Mouse (Mus musculus) forebrain, embryonic 10.5 days (tissue): ENCODE measurements around the gene Cyb5d1. TPM values are rescaled to one million over a fixed set of nuclear protein-coding genes. Genes with fewer than 3 reads are reported as not detected.
"Not testable (repeated sequence)": the region's sequence is repeated elsewhere in the genome, so short reads cannot be mapped to it uniquely, and the experiment has no call there.

Experiments used
- DNase-seq: peaks from one replicate; pipeline ENCODE4 v3.0.0-alpha.2; 2017; ENCODE audit warnings: low spot score; ENCODE audit errors: extremely low spot score
- H3K27ac ChIP-seq: fragments of 300-500 bp; sonication (generic); 2 replicates; pipeline ENCODE4 v1.5.1; 2016; ENCODE audit warnings: mild to moderate bottlenecking
- H3K27me3 ChIP-seq: fragments of 300-500 bp; sonication (generic); 2 replicates; pipeline ENCODE4 v1.6.1; 2016; ENCODE audit warnings: mild to moderate bottlenecking; ENCODE audit not compliant: poor library complexity, severe bottlenecking
- H3K36me3 ChIP-seq: fragments of 300-500 bp; sonication (generic); replicated peaks from 2 replicates; pipeline ENCODE4 v1.6.1; 2016; ENCODE audit warnings: mild to moderate bottlenecking, moderate library complexity
- H3K4me1 ChIP-seq: fragments of 300-500 bp; sonication (generic); 2 replicates; pipeline ENCODE4 v1.6.1; 2016
- H3K4me3 ChIP-seq: fragments of 300-500 bp; sonication (generic); 2 replicates; pipeline ENCODE4 v1.5.1; 2016; ENCODE audit warnings: mild to moderate bottlenecking, moderate library complexity
- H3K9me3 ChIP-seq: fragments of 300-500 bp; sonication (generic); 2 replicates; pipeline ENCODE4 v1.6.1; 2016; ENCODE audit warnings: mild to moderate bottlenecking, moderate library complexity
- WGBS: fragments of 180-500 bp; shearing (Covaris S2); methylation state at CpG from one replicate; pipeline ENCODE4 v1.1.7; 2016; 5-methylcytosine and 5-hydroxymethylcytosine counted together
- polyA plus RNA-seq: library from polyadenylated mRNA; unstranded; fragments of >200 nt; fragmentation: Nextera tagmentation; extraction: Ambion mirVana; gene quantifications from 2 replicates; pipeline ENCODE4 v1.2.1, GENCODE M21; 2016

The Cyb5d1 gene
- polyA plus RNA-seq, result 47.3 and 54.6 TPM in 2 replicates

- Histone ChIP-seq H3K4me1 (peaks cover 50% of the 10 kb centered on the region), H3K4me3 (peak within 1 kb of the TSS; percentile 73), H3K27ac (peak within 1 kb of the TSS; percentile 99), H3K36me3 (peaks cover 23% of the 10 kb centered on the region)
- WGBS, result under 1% methylated on average over 24 of the region's 24 CpGs
- peak; percentile 87 for DNase-seq
- not testable (repeated sequence) for H3K9me3 ChIP-seq, H3K27me3 ChIP-seq
Measured at GRCm38 (mm10) chr11:69395235-69395633, at the start of gene Cyb5d1, which contains the start of gene Naa38. Gene Cyb5d1, minus strand, starts transcription at chr11:69395631. Gene Naa38, plus strand, starts transcription at chr11:69395487.

DNA sequence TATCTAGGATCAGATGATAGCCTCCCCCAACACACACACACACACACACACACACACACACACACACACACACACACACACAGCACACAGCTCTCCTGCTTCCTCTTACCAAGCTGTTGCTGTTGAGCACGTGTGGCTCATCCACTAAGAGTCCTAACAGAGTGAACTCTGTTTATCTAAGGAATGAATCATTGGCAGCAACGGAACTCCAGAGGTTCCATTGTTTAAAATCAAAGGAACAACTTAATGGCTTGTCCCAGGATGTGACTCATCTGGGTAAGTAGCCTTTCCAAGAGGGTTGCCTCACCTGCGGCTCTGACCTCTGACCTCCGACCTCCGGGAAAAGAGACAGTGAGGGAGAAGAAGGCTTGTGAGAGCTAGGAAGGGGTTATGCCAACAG is 47.9 kb upstream of the Cyb5d1 start:
- H3K4me3 ChIP-seq, result no peak overlapping the region
- H3K36me3 ChIP-seq, result no peaks in the 10 kb centered on the region
- no peaks in the 10 kb centered on the region for H3K27me3 ChIP-seq
- peaks cover 7% of the 10 kb centered on the region; the same call in 1 of the 2 replicates for H3K4me1 ChIP-seq
- 58% methylated on average over 5 of the region's 5 CpGs for WGBS
- no peak overlapping the region for H3K27ac ChIP-seq
- DNase-seq, result no peak
- H3K9me3 ChIP-seq, result no peaks in the 10 kb centered on the region

DNA sequence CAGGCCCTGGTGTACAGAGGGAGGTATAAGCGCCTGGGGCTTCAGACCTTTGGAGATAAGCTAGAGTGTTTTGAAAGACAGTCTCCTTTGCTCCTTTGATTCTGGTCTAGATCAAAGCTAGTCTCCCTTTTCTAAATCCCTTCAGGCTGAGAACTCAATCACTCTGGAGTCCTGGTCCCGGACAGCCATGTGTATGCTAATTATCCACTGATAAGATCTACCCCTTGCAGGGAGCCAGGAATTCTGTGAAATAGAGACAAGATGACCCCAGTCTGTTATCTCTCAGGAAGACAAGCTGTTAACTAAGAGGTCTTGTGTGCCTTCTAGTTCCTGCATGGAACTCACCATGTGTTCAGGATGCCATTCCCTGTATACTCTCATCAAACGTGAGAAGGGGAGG is 41.9 kb upstream of the Cyb5d1 start:
- Histone ChIP-seq H3K4me1 (peaks cover 7% of the 10 kb centered on the region), H3K9me3 (no peaks in the 10 kb centered on the region), H3K27me3 (no peaks in the 10 kb centered on the region), H3K4me3 (no peak overlapping the region), H3K27ac (no peak overlapping the region), H3K36me3 (no peaks in the 10 kb centered on the region)
- DNase-seq, result no peak
- WGBS, result 48% methylated on average over 3 of the region's 3 CpGs

DNA sequence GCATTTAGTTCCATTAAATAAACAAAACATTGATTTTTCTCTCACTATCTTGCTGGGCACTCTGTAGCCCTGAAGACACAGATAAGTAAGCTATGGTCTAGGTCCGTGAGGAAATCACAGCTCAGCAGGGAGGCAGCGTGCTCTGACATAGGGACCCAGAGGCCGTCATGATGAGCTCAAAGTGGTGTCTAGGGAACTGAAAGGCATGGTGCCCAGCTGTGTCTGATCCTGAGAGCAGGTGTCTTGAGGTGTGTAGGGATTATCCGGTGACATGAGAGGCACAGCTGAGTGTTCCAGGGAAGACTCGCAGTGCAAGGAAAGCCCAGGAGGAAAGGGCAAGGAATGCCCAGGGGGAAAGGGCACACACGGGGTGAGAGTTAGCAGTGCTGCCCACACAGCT is 37.8 kb upstream of the Cyb5d1 start:
- Histone ChIP-seq H3K4me1 (peaks cover 16% of the 10 kb centered on the region), H3K36me3 (no peaks in the 10 kb centered on the region), H3K9me3 (no peaks in the 10 kb centered on the region), H3K4me3 (no peak overlapping the region), H3K27ac (no peak overlapping the region), H3K27me3 (0 out of 2 replicates have a peak, but pooled peaks cover 6% of the 10 kb centered on the region)
- WGBS, result 80% methylated on average over 6 of the region's 6 CpGs
- no peak for DNase-seq

GRCm38 (mm10) chr11:69432640-69432982 is 37.2 kb upstream of the Cyb5d1 start:
- Histone ChIP-seq H3K27ac (no peak overlapping the region), H3K4me3 (no peak overlapping the region), H3K27me3 (0 out of 2 replicates have a peak, but pooled peaks cover 6% of the 10 kb centered on the region), H3K4me1 (peaks cover 16% of the 10 kb centered on the region), H3K36me3 (no peaks in the 10 kb centered on the region), H3K9me3 (no peaks in the 10 kb centered on the region)
- no peak for DNase-seq
- WGBS, result 78% methylated on average over 11 of the region's 11 CpGs

- H3K4me3 ChIP-seq, result no peak overlapping the region; the same call in 1 of the 2 replicates
- 43% methylated on average over 11 of the region's 11 CpGs for WGBS
- H3K9me3 ChIP-seq, result no peaks in the 10 kb centered on the region
Measured at GRCm38 (mm10) chr11:69431829-69432639, 36.6 kb upstream of the Cyb5d1 start.

DNA sequence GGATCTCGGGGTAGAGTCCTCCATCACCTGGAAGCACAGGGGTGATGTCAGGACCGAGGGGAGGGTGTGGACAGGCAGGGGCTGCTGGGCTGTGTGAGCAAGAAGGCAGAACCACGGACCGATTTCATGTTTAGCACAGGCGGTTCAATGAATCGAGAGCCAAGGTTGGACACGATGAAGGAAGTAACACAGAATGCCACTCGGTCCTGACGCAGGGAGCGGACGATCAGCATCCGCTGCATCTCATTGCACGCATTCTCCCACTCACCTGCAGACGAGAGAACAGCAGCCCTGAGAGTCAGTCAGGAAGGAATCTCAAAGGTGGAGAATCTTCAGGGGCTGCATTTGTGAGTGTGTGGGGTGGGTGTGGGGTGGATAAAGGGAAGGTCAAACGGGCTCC is 35.2 kb upstream of the Cyb5d1 start:
- no peak overlapping the region for H3K4me3 ChIP-seq
- peaks cover 16% of the 10 kb centered on the region for H3K4me1 ChIP-seq
- H3K36me3 ChIP-seq, result no peaks in the 10 kb centered on the region
- no peaks in the 10 kb centered on the region for H3K9me3 ChIP-seq
- 0 out of 2 replicates have a peak overlapping the region, but pooled peaks have one; percentile 2 for H3K27ac ChIP-seq
- no peak for DNase-seq
- 94% methylated on average over 15 of the region's 15 CpGs for WGBS
- H3K27me3 ChIP-seq, result 0 out of 2 replicates have a peak, but pooled peaks cover 6% of the 10 kb centered on the region

More at GRCm38 (mm10) chr11:69431829-69432639, 36.6 kb upstream of the Cyb5d1 start:
- DNase-seq, result peak; percentile 70
- no peaks in the 10 kb centered on the region for H3K36me3 ChIP-seq
- 0 out of 2 replicates have a peak, but pooled peaks cover 6% of the 10 kb centered on the region for H3K27me3 ChIP-seq
- H3K27ac ChIP-seq, result no peak overlapping the region
- peaks cover 16% of the 10 kb centered on the region for H3K4me1 ChIP-seq

DNA sequence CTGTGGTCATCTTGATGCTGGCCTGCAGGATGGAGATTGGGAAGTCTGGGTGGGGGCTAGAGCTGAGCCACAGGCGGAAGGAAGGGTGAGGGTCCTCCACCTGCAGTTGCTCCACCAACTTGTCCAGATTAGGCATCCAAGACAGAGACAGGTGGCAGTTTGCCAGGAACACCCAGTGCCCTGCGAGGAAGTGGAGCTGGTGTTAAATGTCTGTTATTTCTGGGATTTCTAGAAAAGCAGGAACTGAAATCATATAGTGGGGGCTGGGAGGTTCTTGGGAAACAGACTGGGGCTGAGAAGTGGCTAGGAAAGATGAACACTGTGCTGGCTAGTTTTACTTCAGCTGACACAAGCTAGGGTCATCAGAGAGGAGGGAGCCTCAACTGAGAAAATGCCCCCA is 33.9 kb upstream of the Cyb5d1 start:
- H3K4me1 ChIP-seq, result peaks cover 16% of the 10 kb centered on the region
- no peaks in the 10 kb centered on the region for H3K36me3 ChIP-seq
- H3K4me3 ChIP-seq, result no peak overlapping the region
- DNase-seq, result no peak
- 76% methylated on average over 2 of the region's 2 CpGs for whole genome bisulfite sequencing
- peaks cover 6% of the 10 kb centered on the region; the same call in 1 of the 2 replicates for H3K27me3 ChIP-seq
- no peaks in the 10 kb centered on the region for H3K9me3 ChIP-seq
- no peak overlapping the region for H3K27ac ChIP-seq

DNA sequence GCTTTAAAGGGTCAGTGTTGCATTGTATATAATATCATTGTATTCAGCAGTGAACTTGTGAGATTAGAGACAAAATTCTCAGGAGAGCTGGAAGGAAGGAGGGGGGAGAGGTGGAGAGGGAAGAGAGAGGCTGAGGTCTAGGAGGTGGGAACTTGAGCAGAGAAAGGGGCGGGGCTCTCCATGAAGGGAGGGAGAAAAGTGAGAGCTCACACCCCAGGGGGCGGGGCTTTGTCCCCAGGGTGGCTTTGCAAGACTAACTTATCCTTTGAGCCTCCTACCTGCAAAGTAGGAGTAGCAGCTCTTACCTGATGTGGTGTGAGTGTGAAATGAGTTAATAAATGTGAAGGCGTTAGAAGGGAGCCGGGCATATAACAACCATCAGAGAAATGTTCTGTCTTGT is 33.3 kb upstream of the Cyb5d1 start:
- Histone ChIP-seq H3K36me3 (no peaks in the 10 kb centered on the region), H3K27ac (no peak overlapping the region), H3K9me3 (no peaks in the 10 kb centered on the region), H3K4me3 (no peak overlapping the region), H3K27me3 (peaks cover 12% of the 10 kb centered on the region), H3K4me1 (peaks cover 16% of the 10 kb centered on the region)
- DNase-seq, result no peak
- 25% methylated on average over 4 of the region's 4 CpGs for WGBS

GRCm38 (mm10) chr11:69426246-69426645 is 30.8 kb upstream of the Cyb5d1 start:
- H3K4me3 ChIP-seq, result no peak overlapping the region
- no peaks in the 10 kb centered on the region for H3K36me3 ChIP-seq
- WGBS, result 81% methylated on average over 2 of the region's 2 CpGs
- no peak for DNase-seq
- H3K27me3 ChIP-seq, result peaks cover 37% of the 10 kb centered on the region
- H3K27ac ChIP-seq, result no peak overlapping the region
- no peaks in the 10 kb centered on the region for H3K9me3 ChIP-seq
- peaks cover 15% of the 10 kb centered on the region for H3K4me1 ChIP-seq

- 84% methylated on average over 6 of the region's 6 CpGs for WGBS
- no peaks in the 10 kb centered on the region for H3K9me3 ChIP-seq
- H3K36me3 ChIP-seq, result no peaks in the 10 kb centered on the region
- H3K4me3 ChIP-seq, result no peak overlapping the region
- H3K27ac ChIP-seq, result no peak overlapping the region
- peaks cover 44% of the 10 kb centered on the region for H3K27me3 ChIP-seq
- H3K4me1 ChIP-seq, result peaks cover 35% of the 10 kb centered on the region
- no peak for DNase-seq
Measured at GRCm38 (mm10) chr11:69423885-69424284, 28.5 kb upstream of the Cyb5d1 start.

GRCm38 (mm10) chr11:69422842-69423241 is 27.4 kb upstream of the Cyb5d1 start:
- Histone ChIP-seq H3K27me3 (peaks cover 44% of the 10 kb centered on the region), H3K36me3 (no peaks in the 10 kb centered on the region), H3K27ac (no peak overlapping the region), H3K4me3 (no peak overlapping the region), H3K4me1 (peaks cover 40% of the 10 kb centered on the region), H3K9me3 (no peaks in the 10 kb centered on the region)
- no peak for DNase-seq
- WGBS, result 88% methylated on average over 10 of the region's 10 CpGs
